Comparison of ENCODE assay signal across 7 mouse cellular contexts in the genomic region with DNA sequence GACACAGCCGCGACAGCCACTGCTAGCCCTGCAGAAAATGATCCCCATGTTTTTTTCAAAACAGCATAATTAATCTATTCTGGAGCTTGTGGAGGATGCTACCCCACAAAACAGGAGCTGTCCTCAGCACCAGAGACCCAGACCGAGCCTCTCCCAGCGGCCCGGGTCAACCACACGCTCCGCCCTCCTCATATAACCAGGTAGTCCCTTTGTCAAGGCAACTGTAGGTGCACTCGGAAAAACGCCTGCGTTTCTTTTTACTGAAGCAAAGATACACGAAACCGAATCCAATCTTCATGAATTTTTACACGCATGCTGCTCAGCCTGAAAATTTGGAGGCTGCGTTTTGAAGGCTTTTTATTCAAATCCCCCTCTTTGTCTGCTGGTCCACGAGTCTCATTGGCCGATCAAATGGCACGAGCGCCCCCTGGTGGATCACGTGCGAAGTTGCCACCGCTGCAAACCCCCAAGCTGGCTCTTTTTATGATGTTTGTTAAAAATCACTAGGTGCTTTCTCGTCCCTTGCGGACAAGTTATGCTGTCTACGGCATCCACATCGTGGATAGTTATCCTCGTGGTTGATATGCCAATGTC. TPM values are rescaled to one million over a fixed set of nuclear protein-coding genes. Genes with fewer than 3 reads are reported as not detected.
DNase-seq lines count a peak whose midpoint lies in the region; ATAC-seq and TF ChIP-seq lines count a peak whose summit lies in the region.

No protein-coding gene starts in this region.

- intact Hi-C loops in left cerebral cortex, postnatal 36 days (cut with DNase I) = loop anchor here (2.0 to 10.0 kb wide), 3 partner anchors 143 to 1230 kb away; no protein-coding TSS in a partner anchor

- no peaks in the 10 kb centered on the region for H3K9me3 ChIP-seq in intestine, postnatal 0 days (ENCODE audit: control insufficient read depth)
- H3K9me3 ChIP-seq in midbrain, embryonic 12.5 days = no peaks in the 10 kb centered on the region

- peak overlapping the region; percentile 59 for H3K4me2 ChIP-seq in intestine, postnatal 0 days (replicated peaks; ENCODE audit: low read depth)
- H3K4me2 ChIP-seq in midbrain, embryonic 12.5 days (replicated peaks) = peak overlapping the region; percentile 68

- H3K4me1 ChIP-seq in intestine, postnatal 0 days (replicated peaks; ENCODE audit: control insufficient read depth, insufficient read depth, low read length) = no peaks in the 10 kb centered on the region
- H3K4me1 ChIP-seq in midbrain, embryonic 12.5 days = peaks cover 39% of the 10 kb centered on the region

- ATAC-seq in granulocyte monocyte progenitor cell, adult 5-6 weeks (replicated peaks; ENCODE audit: poor library complexity, severe bottlenecking) = peak; percentile 45; the same call in 1 of the 2 replicates
- peak; percentile 65; the same call in 1 of the 2 replicates for ATAC-seq in intestine, postnatal 0 days
- ATAC-seq in midbrain, embryonic 12.5 days (ENCODE audit: low FRiP score, low read depth) = peak; percentile 68

- no peaks in the 10 kb centered on the region for H3K36me3 ChIP-seq in intestine, postnatal 0 days (ENCODE audit: control insufficient read depth, insufficient read depth)
- no peaks in the 10 kb centered on the region for H3K36me3 ChIP-seq in midbrain, embryonic 12.5 days

- H3K27ac ChIP-seq in intestine, postnatal 0 days (ENCODE audit: low read depth, low read length) = no peak overlapping the region
- H3K27ac ChIP-seq in midbrain, embryonic 12.5 days (replicated peaks) = peak overlapping the region; percentile 88

- peak; percentile 80 for DNase-seq in adrenal gland, adult 2 months
- peak; percentile 95 for DNase-seq in embryo, embryonic 10.5 days (ENCODE audit: low spot score)
- peak; percentile 85 to 89 for DNase-seq in left cerebral cortex, postnatal 36 days (ENCODE audit: low spot score in 2 of 2)
- peak; percentile 66 for DNase-seq in spleen, adult 12 weeks (ENCODE audit: low spot score)

- WGBS in intestine, postnatal 0 days = under 1% methylated on average over 26 of the region's 26 CpGs
- under 1% methylated on average over 26 of the region's 26 CpGs for WGBS in midbrain, embryonic 12.5 days

- H3K4me3 ChIP-seq in intestine, postnatal 0 days (ENCODE audit: low read depth, low read length) = peak overlapping the region; percentile 24
- H3K4me3 ChIP-seq in midbrain, embryonic 12.5 days = peak overlapping the region; percentile 39

- peak; percentile 88 for TF ChIP-seq CTCF in intestine, postnatal 0 days (IDR thresholded peaks at IDR 0.05; ENCODE audit: low read depth)

- H3K9ac ChIP-seq in intestine, postnatal 0 days (ENCODE audit: low read depth, low read length) = no peak overlapping the region
- H3K9ac ChIP-seq in midbrain, embryonic 12.5 days (replicated peaks) = peak overlapping the region; percentile 57

- peaks cover 8% of the 10 kb centered on the region; the same call in 1 of the 2 replicates for H3K27me3 ChIP-seq in intestine, postnatal 0 days (replicated peaks; ENCODE audit: control insufficient read depth, insufficient read depth, low read length)
- H3K27me3 ChIP-seq in midbrain, embryonic 12.5 days = peaks cover 65% of the 10 kb centered on the region

RNA-seq across cellular contexts. Expression of a gene that starts 39.3 kb away (rescaled TPM):
- 1 to 10 TPM in 1 of 2 experiments, under 1 TPM in 1; 0.26 to 1.1 TPM for total RNA-seq in adrenal gland, adult 2 months (2021)
- 0.40 and 0.63 TPM in 2 replicates for polyA plus RNA-seq in adrenal gland, adult 2 months (2012; rRNA removed)
- total RNA-seq in granulocyte monocyte progenitor cell, adult 5-6 weeks (2014; fragmentation: Nextera tagmentation) = not detected in 2 replicates
- not detected in 2 replicates for total RNA-seq in granulocyte monocyte progenitor cell, adult 5-6 weeks (2017)
- polyA plus RNA-seq in intestine, postnatal 0 days (2015; fragmentation: Nextera tagmentation; extraction: Ambion mirVana) = 0.10 and 0.25 TPM in 2 replicates
- total RNA-seq in left cerebral cortex, postnatal 36 days (2021) = 1 to 10 TPM; 2.4 to 3.4 TPM
- polyA plus RNA-seq in midbrain, embryonic 12.5 days (2016; fragmentation: Nextera tagmentation; extraction: Ambion mirVana) = 0.17 and 0.61 TPM in 2 replicates
